ENCODE assay signal across 10 mouse cellular contexts in the genomic region with DNA sequence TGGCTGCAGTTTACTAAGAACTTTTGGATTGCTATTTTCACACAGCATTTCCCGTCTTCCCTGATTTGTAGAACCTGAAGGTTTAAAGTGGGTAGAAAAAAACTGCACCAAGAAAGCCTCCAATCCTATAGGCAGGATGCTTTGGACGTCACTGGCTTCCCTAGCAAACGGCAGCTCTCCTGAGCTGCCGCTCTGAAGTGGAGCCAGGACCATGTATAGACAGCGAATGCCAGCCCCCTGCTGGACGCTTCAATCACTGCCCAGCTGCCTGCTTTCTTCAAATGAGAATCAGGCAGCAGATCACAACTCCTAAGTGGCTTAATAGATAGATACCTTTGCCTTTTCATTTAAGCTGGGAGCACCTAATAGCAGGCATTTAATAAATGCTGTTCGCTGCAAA. TPM values are rescaled to one million over a fixed set of nuclear protein-coding genes. Genes with fewer than 3 reads are reported as not detected.
A peak's percentile ranks its signal among the peaks of the same experiment; 100 is the strongest.
DNase-seq lines count a peak whose midpoint lies in the region; ATAC-seq and TF ChIP-seq lines count a peak whose summit lies in the region.
"Had no signal": no experiment of that assay in that cellular context is flagged by ENCODE, and none has a peak within 500 bp of the region (broad histone marks: within the 10 kb centered on the region; RNA-seq: fewer than 3 reads in every experiment).

Gene Grpr (minus strand): TSS at position 12 of the 400 bp plus-strand sequence.

- peak; percentile 33; the same call in 1 of the 2 replicates for TF ChIP-seq CTCF in bone marrow macrophage, adult 2 months (IDR thresholded peaks at IDR 0.05; ENCODE audit: low read depth, low read length)
- TF ChIP-seq CTCF in left cerebral cortex, adult 2 months (IDR thresholded peaks at IDR 0.05): peak; percentile 65

- no peak for TF ChIP-seq POLR2A in bone marrow macrophage, adult 2 months (IDR thresholded peaks at IDR 0.05; ENCODE audit: borderline replicate concordance, low read depth, low read length)

- no peaks in the 10 kb centered on the region; the same call in 1 of the 2 replicates for H3K27me3 ChIP-seq in forebrain, embryonic 14.5 days (replicated peaks; ENCODE audit: control insufficient read depth, insufficient read depth, low read length)
- H3K27me3 ChIP-seq in intestine, embryonic 15.5 days (replicated peaks): no peaks in the 10 kb centered on the region

- WGBS in forebrain, embryonic 14.5 days: 27% methylated on average over 7 of the region's 7 CpGs
- 18% methylated on average over 7 of the region's 7 CpGs for WGBS in intestine, embryonic 15.5 days

- H3K9me3 ChIP-seq in forebrain, embryonic 14.5 days (replicated peaks; ENCODE audit: control insufficient read depth, low read length): no peaks in the 10 kb centered on the region
- no peaks in the 10 kb centered on the region for H3K9me3 ChIP-seq in intestine, embryonic 15.5 days
- H3K9me3 ChIP-seq: G1E had no signal

- no peaks in the 10 kb centered on the region for H3K4me1 ChIP-seq in bone marrow macrophage, adult 2 months (ENCODE audit: control insufficient read depth, insufficient read depth, low read length)
- no peaks in the 10 kb centered on the region for H3K4me1 ChIP-seq in forebrain, embryonic 14.5 days (ENCODE audit: control insufficient read depth, insufficient read depth, low read length)
- no peaks in the 10 kb centered on the region for H3K4me1 ChIP-seq in intestine, embryonic 15.5 days (replicated peaks)

- H3K9ac ChIP-seq in forebrain, embryonic 14.5 days (ENCODE audit: low read length): no peak within 1 kb of the TSS
- no peak within 1 kb of the TSS for H3K9ac ChIP-seq in intestine, embryonic 15.5 days

- H3K27ac ChIP-seq in bone marrow macrophage, adult 2 months (ENCODE audit: insufficient read depth, low read depth, low read length): no peak within 1 kb of the TSS
- no peak within 1 kb of the TSS for H3K27ac ChIP-seq in forebrain, embryonic 14.5 days (ENCODE audit: low read depth, low read length)
- H3K27ac ChIP-seq in intestine, embryonic 15.5 days: no peak within 1 kb of the TSS
- no peak within 1 kb of the TSS for H3K27ac ChIP-seq in left cerebral cortex, adult 2 months

- intact Hi-C loops in gastrocnemius, postnatal 14 days (cut with DNase I; ENCODE audit: low total_unique reads): loop anchor here (5.0 kb wide), 1 partner anchor 1552 kb away; no protein-coding TSS in a partner anchor
- intact Hi-C loops in gastrocnemius, postnatal 36 days (cut with DNase I): no loop called here
- intact Hi-C loops in left cerebral cortex, adult 2 months (cut with DNase I): loop anchor here (5.0 kb wide), 1 partner anchor 602 kb away; no protein-coding TSS in a partner anchor

- DNase-seq in gastrocnemius, postnatal 14 days: peak; percentile 8
- no peak for DNase-seq in gastrocnemius, postnatal 36 days
- peak; percentile 76 for DNase-seq in forebrain, embryonic 14.5 days (ENCODE audit: low spot score)
- DNase-seq in left cerebral cortex, adult 2 months (ENCODE audit: extremely low spot score in 1 of 2, low spot score in 2 of 2): peak; percentile 42 to 44
- DNase-seq in right cerebral cortex, postnatal 4 days: peak; percentile 61

- H3K4me3 ChIP-seq in bone marrow macrophage, adult 2 months (ENCODE audit: insufficient read depth, low read length): no peak within 1 kb of the TSS
- no peak within 1 kb of the TSS for H3K4me3 ChIP-seq in forebrain, embryonic 14.5 days (ENCODE audit: low read depth, low read length)
- H3K4me3 ChIP-seq in intestine, embryonic 15.5 days (replicated peaks): no peak within 1 kb of the TSS
- no peak within 1 kb of the TSS for H3K4me3 ChIP-seq in left cerebral cortex, adult 2 months

- no peak within 1 kb of the TSS for H3K4me2 ChIP-seq in forebrain, embryonic 14.5 days (ENCODE audit: low read length)
- H3K4me2 ChIP-seq in intestine, embryonic 15.5 days (replicated peaks): no peak within 1 kb of the TSS

- peak; percentile 94 for ATAC-seq in forebrain, embryonic 14.5 days
- peak; percentile 83 for ATAC-seq in intestine, embryonic 15.5 days
- peak; percentile 97 for ATAC-seq in megakaryocyte progenitor cell, adult 5-6 weeks (replicated peaks; ENCODE audit: poor library complexity)

- H3K36me3 ChIP-seq in forebrain, embryonic 14.5 days (ENCODE audit: control insufficient read depth, insufficient read depth, low read length): no peaks in the 10 kb centered on the region
- H3K36me3 ChIP-seq in intestine, embryonic 15.5 days: no peaks in the 10 kb centered on the region
- H3K36me3 ChIP-seq: G1E had no signal

RNA-seq across cellular contexts. Expression of gene Grpr, which starts in this region (rescaled TPM):
- total RNA-seq in gastrocnemius, postnatal 14 days (2021): not detected
- total RNA-seq in gastrocnemius, postnatal 36 days (2021): not detected
- polyA plus RNA-seq in bone marrow macrophage, adult 2 months (2012; ENCODE audit: insufficient read depth, insufficient read length, missing spikeins): not detected in 2 replicates
- polyA plus RNA-seq in forebrain, embryonic 14.5 days (2014; fragmentation: Nextera tagmentation; extraction: Ambion mirVana): 0.22 and 0.25 TPM in 2 replicates
- polyA plus RNA-seq in intestine, embryonic 15.5 days (2015; fragmentation: Nextera tagmentation; extraction: Ambion mirVana): 0.53 and 0.96 TPM in 2 replicates
- 1 to 10 TPM; 1.4 to 2.0 TPM for total RNA-seq in left cerebral cortex, adult 2 months (2021)
- total RNA-seq in megakaryocyte progenitor cell, adult 5-6 weeks (2015): 0.07 TPM in 1 of 2 replicates, not detected in the other
- not detected in 2 replicates for total RNA-seq in megakaryocyte progenitor cell, adult 5-6 weeks (2017)
- polyA plus RNA-seq: G1E; liver, embryonic 16.5 days had no signal

Comparison
In these comparisons a context has a peak if more than half of its experiments do, and no peak if none do; other contexts are left out.
1. Peak in DNase-seq in gastrocnemius, postnatal 14 days; RNA of the gene not detected or under 1 TPM.
2. Peak in DNase-seq and ATAC-seq in forebrain, embryonic 14.5 days; RNA of the gene not detected or under 1 TPM.
3. Peak in ATAC-seq in intestine, embryonic 15.5 days; RNA of the gene not detected or under 1 TPM.
4. Peak in ATAC-seq in megakaryocyte progenitor cell, adult 5-6 weeks; RNA of the gene not detected or under 1 TPM.
5. DNase-seq: peak in left cerebral cortex, adult 2 months (2 of 2) and right cerebral cortex, postnatal 4 days (single experiment); none in gastrocnemius, postnatal 36 days (0 of 2).
6. Peak in every context shown above with its lines, with median percentiles within 50 percentile points of each other: ATAC-seq.